ENCODE assay signal across 8 mouse cellular contexts in the genomic region with DNA sequence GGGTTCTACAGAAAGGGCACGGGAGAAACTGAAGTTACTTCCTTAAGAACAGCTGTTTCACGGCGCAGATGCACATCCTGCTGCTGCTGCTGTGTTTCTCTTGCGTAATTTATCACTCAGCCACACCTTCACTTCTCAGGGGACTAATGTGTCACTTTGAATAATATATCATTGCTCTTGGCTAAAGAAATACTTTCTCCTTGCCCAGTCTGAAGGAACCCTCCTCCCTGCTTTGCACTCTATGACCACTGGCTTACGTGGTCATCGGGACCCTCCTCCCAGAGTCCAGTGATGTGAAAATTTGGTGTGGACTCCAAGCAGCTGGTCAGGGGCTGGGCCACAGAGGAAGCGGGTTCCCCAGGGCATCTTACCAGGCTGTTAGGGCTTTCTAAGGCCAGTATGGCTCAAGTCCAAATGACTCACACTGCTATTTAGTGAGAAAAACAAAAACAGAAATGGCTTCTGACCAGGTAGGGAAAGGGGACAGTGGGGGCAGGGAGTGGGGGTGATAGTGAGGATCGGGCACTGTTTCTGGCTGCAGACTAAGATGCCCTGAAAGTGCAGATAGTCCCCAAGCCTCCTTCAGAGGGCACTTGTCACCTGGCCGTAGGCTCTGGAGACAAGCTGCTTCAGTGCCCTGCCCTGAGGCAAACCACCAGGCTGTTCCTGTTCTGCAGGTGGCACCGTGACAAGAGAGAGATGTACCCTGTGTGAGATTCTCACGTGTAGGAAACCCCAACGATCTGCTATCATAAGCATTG. TPM values are rescaled to one million over a fixed set of nuclear protein-coding genes. Genes with fewer than 3 reads are reported as not detected.
DNase-seq lines count a peak whose midpoint lies in the region; ATAC-seq and TF ChIP-seq lines count a peak whose summit lies in the region.

No protein-coding gene starts in this region.

- no peaks in the 10 kb centered on the region for H3K27me3 ChIP-seq in Patski

- no peak for TF ChIP-seq CTCF in Patski (IDR thresholded peaks at IDR 0.05)

- peak; percentile 24 to 48 for DNase-seq in lung, adult 18-20 months
- DNase-seq in lung, postnatal 4 days, result no peak
- DNase-seq in Patski (ENCODE audit: low read depth, low spot score), result peak; percentile 66
- peak; percentile 56 for DNase-seq in fibroblast of lung, adult 2 months (ENCODE audit: low read depth)
- DNase-seq in kidney, adult 8-10 months, result peak; percentile 18 to 37
- DNase-seq in thymus, postnatal 14 days, result peak; percentile 32
- no peak for DNase-seq in ovary, adult 18-20 months (ENCODE audit: low spot score)
- DNase-seq in left cerebral cortex, postnatal 36 days (ENCODE audit: low spot score in 2 of 2), result no peak

- in situ Hi-C loops in Patski (cut with MboI; ENCODE audit: low pct_unique_long_range_greater_than_20kb), result loop anchor here (5.0 kb wide), 1 partner anchor 35 kb away; the partner anchor contains the start of gene Arntl

- intact Hi-C loops in left cerebral cortex, postnatal 36 days (cut with DNase I), result no loop called here

- POLR2A ChIA-PET in Patski (lab: Charles Lee), result interaction anchor here (0.6 to 0.7 kb wide), 3 partner anchors 8 to 1264 kb away, joined by 3 to 4 read pairs (median 3); no protein-coding TSS in a partner anchor

- peak; percentile 31 for ATAC-seq in Patski

- CTCF ChIA-PET in Patski (lab: Charles Lee), result interaction anchor here (2.5 kb wide), 1 partner anchor 9 kb away, joined by 11 read pairs; no protein-coding TSS in a partner anchor

RNA-seq across cellular contexts. Expression of gene Arntl, which starts 34.8 kb away (rescaled TPM):
- 12.9 TPM for polyA plus RNA-seq in Patski (2021)
- 10 to 100 TPM; 34.9 to 39.3 TPM for total RNA-seq in left cerebral cortex, postnatal 36 days (2021)

Comparison
In these comparisons a context has a peak if more than half of its experiments do, and no peak if none do; other contexts are left out.
1. DNase-seq: peak in lung, adult 18-20 months (2 of 2), Patski (single experiment), fibroblast of lung, adult 2 months (single experiment), kidney, adult 8-10 months (2 of 2) and thymus, postnatal 14 days (single experiment); none in lung, postnatal 4 days (0 of 2), ovary, adult 18-20 months (single experiment) and left cerebral cortex, postnatal 36 days (0 of 2).